12 mouse cellular contexts compared by ENCODE assay signal in genomic region chr2:117433482-117433881, GRCm38 (mm10).
"Had no signal": no experiment of that assay in that cellular context is flagged by ENCODE, and none has a peak within 500 bp of the region (broad histone marks: within the 10 kb centered on the region; RNA-seq: fewer than 3 reads in every experiment).

No protein-coding gene starts in this region.

- DNase-seq: kidney, adult 18-20 months; kidney, adult 9 months; kidney, postnatal 14 days; kidney, postnatal 4 days; layer of hippocampus, postnatal 36 days; left cerebral cortex, postnatal 4 days; liver, postnatal 0 days; lung, embryonic 14.5 days; thymus, adult 18-20 months had no signal

- ATAC-seq: liver, postnatal 0 days; lung, postnatal 0 days; midbrain, embryonic 13.5 days; midbrain, embryonic 16.5 days had no signal
